Mouse (Mus musculus): Measurements from ENCODE around the gene Cit. TPM values are rescaled to one million over a fixed set of nuclear protein-coding genes. Genes with fewer than 3 reads are reported as not detected.

The Cit gene
- polyA plus RNA-seq, 1 experiment from 2014 or later, result 30.4 TPM

- Histone ChIP-seq H3K27ac (ENCODE audit: low read length) (no peak overlapping the region), H3K4me1 (ENCODE audit: insufficient read depth, low read length) (no peaks in the 10 kb centered on the region), H3K4me2 (replicated peaks; ENCODE audit: low read depth, low read length) (no peak overlapping the region), H3K36me3 (ENCODE audit: insufficient read depth, low read length) (no peaks in the 10 kb centered on the region), H3K27me3 (ENCODE audit: insufficient read depth, low read length) (no peaks in the 10 kb centered on the region), H3K9me3 (ENCODE audit: low read length) (no peaks in the 10 kb centered on the region), H3K9ac (replicated peaks; ENCODE audit: low read length) (no peak overlapping the region), H3K4me3 (ENCODE audit: low read length) (no peak overlapping the region)
- WGBS, result 87% methylated on average over 5 of the region's 5 CpGs
- no peak for ATAC-seq (ENCODE audit: low FRiP score, low TSS enrichment)
Measured at GRCm38 (mm10) chr5:116052171-116052570, 207.1 kb downstream of the Cit start.

GRCm38 (mm10) chr5:116052826-116053225, 207.7 kb downstream of the Cit start:
- ATAC-seq (ENCODE audit: low FRiP score, low TSS enrichment), result no peak
- Histone ChIP-seq H3K27me3 (ENCODE audit: insufficient read depth, low read length) (no peaks in the 10 kb centered on the region), H3K4me3 (ENCODE audit: low read length) (no peak overlapping the region), H3K9me3 (ENCODE audit: low read length) (no peaks in the 10 kb centered on the region), H3K4me2 (replicated peaks; ENCODE audit: low read depth, low read length) (no peak overlapping the region), H3K27ac (ENCODE audit: low read length) (no peak overlapping the region), H3K36me3 (ENCODE audit: insufficient read depth, low read length) (no peaks in the 10 kb centered on the region), H3K4me1 (ENCODE audit: insufficient read depth, low read length) (no peaks in the 10 kb centered on the region), H3K9ac (replicated peaks; ENCODE audit: low read length) (no peak overlapping the region)
- WGBS, result 52% methylated on average over 6 of the region's 6 CpGs

Other genes starting within 250 kb of the Cit start
- 5.8 and 10.7 TPM in 2 replicates for gene Rab35, start 213.4 kb upstream of the Cit start, polyA plus RNA-seq (2015; fragmentation: Nextera tagmentation; extraction: Ambion mirVana)
- gene Bicdl1, start 113.7 kb upstream of the Cit start, polyA plus RNA-seq (2015; fragmentation: Nextera tagmentation; extraction: Ambion mirVana), result 13.8 and 14.9 TPM in 2 replicates
- 83.5 and 92.1 TPM in 2 replicates for gene Prkab1, start 179.2 kb downstream of the Cit start, polyA plus RNA-seq (2015; fragmentation: Nextera tagmentation; extraction: Ambion mirVana)
- not detected in 2 replicates for gene Tmem233, start 238.0 kb downstream of the Cit start, polyA plus RNA-seq (2015; fragmentation: Nextera tagmentation; extraction: Ambion mirVana)